In genomic region chr10:53512491-53512890, GRCm38 (mm10) we compare ENCODE assay signal across 20 mouse cellular contexts.
DNase-seq lines count a peak whose midpoint lies in the region; ATAC-seq and TF ChIP-seq lines count a peak whose summit lies in the region.
"Had no signal": no experiment of that assay in that cellular context is flagged by ENCODE, and none has a peak within 500 bp of the region (broad histone marks: within the 10 kb centered on the region; RNA-seq: fewer than 3 reads in every experiment).

No protein-coding gene starts in this region.

- no peak overlapping the region for H3K4me3 ChIP-seq in forebrain, postnatal 0 days (ENCODE audit: low read depth, low read length)
- no peak overlapping the region for H3K4me3 ChIP-seq in forebrain, embryonic 11.5 days (ENCODE audit: low read depth, low read length)
- no peak overlapping the region for H3K4me3 ChIP-seq in intestine, postnatal 0 days (ENCODE audit: low read depth, low read length)
- no peak overlapping the region for H3K4me3 ChIP-seq in intestine, embryonic 16.5 days (ENCODE audit: low read length)
- no peak overlapping the region for H3K4me3 ChIP-seq in lung, postnatal 0 days (ENCODE audit: low read depth, low read length)
- H3K4me3 ChIP-seq: embryonic facial prominence, embryonic 12.5 days; forebrain, embryonic 12.5 days; hindbrain, embryonic 15.5 days; intestine, embryonic 15.5 days; kidney, embryonic 15.5 days had no signal

- H3K9ac ChIP-seq in forebrain, postnatal 0 days = no peak overlapping the region
- H3K9ac ChIP-seq in forebrain, embryonic 11.5 days (ENCODE audit: low read length) = no peak overlapping the region
- H3K9ac ChIP-seq in intestine, postnatal 0 days (ENCODE audit: low read depth, low read length) = no peak overlapping the region
- H3K9ac ChIP-seq in intestine, embryonic 16.5 days (ENCODE audit: low read depth, low read length) = no peak overlapping the region
- no peak overlapping the region for H3K9ac ChIP-seq in lung, postnatal 0 days (replicated peaks; ENCODE audit: low read depth)
- H3K9ac ChIP-seq: embryonic facial prominence, embryonic 12.5 days; forebrain, embryonic 12.5 days; hindbrain, embryonic 15.5 days; intestine, embryonic 15.5 days; kidney, embryonic 15.5 days had no signal

- H3K36me3 ChIP-seq in forebrain, postnatal 0 days (ENCODE audit: insufficient read depth) = no peaks in the 10 kb centered on the region
- no peaks in the 10 kb centered on the region for H3K36me3 ChIP-seq in forebrain, embryonic 11.5 days (ENCODE audit: control insufficient read depth, insufficient read depth, low read length)
- H3K36me3 ChIP-seq in intestine, postnatal 0 days (ENCODE audit: control insufficient read depth, insufficient read depth) = no peaks in the 10 kb centered on the region
- no peaks in the 10 kb centered on the region for H3K36me3 ChIP-seq in intestine, embryonic 16.5 days (ENCODE audit: control insufficient read depth, insufficient read depth, low read length)
- H3K36me3 ChIP-seq in lung, postnatal 0 days (ENCODE audit: insufficient read depth, low read length) = no peaks in the 10 kb centered on the region
- H3K36me3 ChIP-seq: embryonic facial prominence, embryonic 12.5 days; forebrain, embryonic 12.5 days; hindbrain, embryonic 15.5 days; intestine, embryonic 15.5 days; kidney, embryonic 15.5 days had no signal

- no peaks in the 10 kb centered on the region for H3K27me3 ChIP-seq in forebrain, postnatal 0 days (ENCODE audit: insufficient read depth, low read length)
- no peaks in the 10 kb centered on the region for H3K27me3 ChIP-seq in forebrain, embryonic 11.5 days (ENCODE audit: control insufficient read depth, insufficient read depth, low read length)
- no peaks in the 10 kb centered on the region for H3K27me3 ChIP-seq in intestine, postnatal 0 days (replicated peaks; ENCODE audit: control insufficient read depth, insufficient read depth, low read length)
- no peaks in the 10 kb centered on the region for H3K27me3 ChIP-seq in intestine, embryonic 16.5 days (replicated peaks; ENCODE audit: control insufficient read depth, insufficient read depth, low read length)
- H3K27me3 ChIP-seq in lung, postnatal 0 days (replicated peaks; ENCODE audit: insufficient read depth, low read length) = no peaks in the 10 kb centered on the region
- H3K27me3 ChIP-seq: embryonic facial prominence, embryonic 12.5 days; hindbrain, embryonic 15.5 days; intestine, embryonic 15.5 days; kidney, embryonic 15.5 days had no signal

- TF ChIP-seq CTCF in forebrain, postnatal 0 days (IDR thresholded peaks at IDR 0.05; ENCODE audit: low read depth) = peak; percentile 25; the same call in 1 of the 2 replicates
- peak; percentile 41; the same call in 1 of the 2 replicates for TF ChIP-seq CTCF in intestine, postnatal 0 days (IDR thresholded peaks at IDR 0.05; ENCODE audit: low read depth)
- peak; percentile 45 for TF ChIP-seq CTCF in lung, postnatal 0 days (IDR thresholded peaks at IDR 0.05)

- DNase-seq in forebrain, postnatal 0 days = no peak
- no peak for DNase-seq in forebrain, embryonic 11.5 days (ENCODE audit: low spot score)
- no peak for DNase-seq in lung, postnatal 0 days (ENCODE audit: low spot score)
- DNase-seq in lung, postnatal 4 days = no peak
- no peak for DNase-seq in spleen, postnatal 4 days (ENCODE audit: low spot score in 2 of 2)
- DNase-seq: adrenal gland, adult 2 months; cerebellum, adult 18-20 months; cerebellum, postnatal 14 days; heart, postnatal 4 days; lung, adult 2 months; lung, postnatal 36 days; thymus, postnatal 36 days had no signal

- no peaks in the 10 kb centered on the region for H3K4me1 ChIP-seq in forebrain, postnatal 0 days (ENCODE audit: insufficient read depth)
- H3K4me1 ChIP-seq in forebrain, embryonic 11.5 days (replicated peaks; ENCODE audit: control insufficient read depth, insufficient read depth, low read length) = no peaks in the 10 kb centered on the region
- H3K4me1 ChIP-seq in intestine, postnatal 0 days (replicated peaks; ENCODE audit: control insufficient read depth, insufficient read depth, low read length) = no peaks in the 10 kb centered on the region
- H3K4me1 ChIP-seq in intestine, embryonic 16.5 days (ENCODE audit: control insufficient read depth, insufficient read depth, low read length) = no peaks in the 10 kb centered on the region
- H3K4me1 ChIP-seq in lung, postnatal 0 days (ENCODE audit: insufficient read depth, low read depth, low read length) = no peaks in the 10 kb centered on the region
- H3K4me1 ChIP-seq: embryonic facial prominence, embryonic 12.5 days; forebrain, embryonic 12.5 days; hindbrain, embryonic 15.5 days; intestine, embryonic 15.5 days; kidney, embryonic 15.5 days had no signal

- no peak for TF ChIP-seq EP300 in lung, postnatal 0 days (IDR thresholded peaks at IDR 0.05)

- no peak overlapping the region for H3K4me2 ChIP-seq in forebrain, postnatal 0 days (ENCODE audit: low read depth)
- H3K4me2 ChIP-seq in forebrain, embryonic 11.5 days (ENCODE audit: low read depth, low read length, severe bottlenecking) = no peak overlapping the region
- no peak overlapping the region for H3K4me2 ChIP-seq in intestine, postnatal 0 days (replicated peaks; ENCODE audit: low read depth)
- no peak overlapping the region for H3K4me2 ChIP-seq in intestine, embryonic 16.5 days (ENCODE audit: low read depth, low read length)
- no peak overlapping the region for H3K4me2 ChIP-seq in lung, postnatal 0 days (replicated peaks; ENCODE audit: low read depth, low read length)
- H3K4me2 ChIP-seq: embryonic facial prominence, embryonic 12.5 days; forebrain, embryonic 12.5 days; hindbrain, embryonic 15.5 days; intestine, embryonic 15.5 days; kidney, embryonic 15.5 days had no signal

- H3K27ac ChIP-seq in forebrain, postnatal 0 days (ENCODE audit: low read depth, low read length) = no peak overlapping the region
- H3K27ac ChIP-seq in forebrain, embryonic 11.5 days (ENCODE audit: low read depth, low read length) = no peak overlapping the region
- H3K27ac ChIP-seq in intestine, postnatal 0 days (ENCODE audit: low read depth, low read length) = no peak overlapping the region
- H3K27ac ChIP-seq in intestine, embryonic 16.5 days (ENCODE audit: low read length) = no peak overlapping the region
- no peak overlapping the region for H3K27ac ChIP-seq in lung, postnatal 0 days (ENCODE audit: low read length)
- H3K27ac ChIP-seq: embryonic facial prominence, embryonic 12.5 days; forebrain, embryonic 12.5 days; hindbrain, embryonic 15.5 days; intestine, embryonic 15.5 days; kidney, embryonic 15.5 days had no signal

- WGBS in forebrain, postnatal 0 days = 40% methylated on average over 1 of the region's 1 CpGs
- WGBS in forebrain, embryonic 11.5 days = no CpG with 5 or more reads among the region's 1 CpGs
- WGBS in intestine, postnatal 0 days = no CpG with 5 or more reads among the region's 1 CpGs
- WGBS in intestine, embryonic 16.5 days = 71% methylated on average over 1 of the region's 1 CpGs
- 67% methylated on average over 1 of the region's 1 CpGs for whole genome bisulfite sequencing in lung, postnatal 0 days

- H3K9me3 ChIP-seq in forebrain, postnatal 0 days (ENCODE audit: low read length) = no peaks in the 10 kb centered on the region
- no peaks in the 10 kb centered on the region for H3K9me3 ChIP-seq in forebrain, embryonic 11.5 days (ENCODE audit: control insufficient read depth, low read length)
- H3K9me3 ChIP-seq in intestine, postnatal 0 days (ENCODE audit: control insufficient read depth) = no peaks in the 10 kb centered on the region
- no peaks in the 10 kb centered on the region for H3K9me3 ChIP-seq in intestine, embryonic 16.5 days (ENCODE audit: control insufficient read depth, low read length)
- H3K9me3 ChIP-seq in lung, postnatal 0 days (ENCODE audit: low read length) = no peaks in the 10 kb centered on the region
- H3K9me3 ChIP-seq: embryonic facial prominence, embryonic 12.5 days; forebrain, embryonic 12.5 days; hindbrain, embryonic 15.5 days; intestine, embryonic 15.5 days; kidney, embryonic 15.5 days had no signal

- ATAC-seq in forebrain, postnatal 0 days = no peak
- ATAC-seq in forebrain, embryonic 11.5 days (replicated peaks; ENCODE audit: low FRiP score) = no peak
- ATAC-seq in intestine, postnatal 0 days = no peak
- no peak for ATAC-seq in intestine, embryonic 16.5 days
- no peak for ATAC-seq in lung, postnatal 0 days
- ATAC-seq: intestine, embryonic 15.5 days; midbrain, embryonic 16.5 days had no signal
